Mouse (Mus musculus) E14TG2a.4 (cell line): ENCODE measurements around the gene Mlip.

Experiments
- H3K27me3 ChIP-seq: 2 replicates; pipeline ENCODE4 v1.6.1; 2014; ENCODE audit warnings: low read length, control low read depth; ENCODE audit not compliant: insufficient read depth
- H3K36me3 ChIP-seq: 2 replicates; pipeline ENCODE4 v1.6.1; 2014; ENCODE audit warnings: low read length, control low read depth; ENCODE audit not compliant: insufficient read depth
- H3K4me1 ChIP-seq: replicated peaks from 2 replicates; pipeline ENCODE4 v1.6.1; 2014; ENCODE audit warnings: low read depth, low read length, control low read depth
- H3K4me3 ChIP-seq: replicated peaks from 2 replicates; pipeline ENCODE4 v1.5.1; 2014; ENCODE audit warnings: mild to moderate bottlenecking, low read length
- H3K9me3 ChIP-seq: 2 replicates; pipeline ENCODE4 v1.6.1; 2014; ENCODE audit warnings: low read length, control low read depth
- CTCF ChIP-seq: conservative IDR thresholded peaks from 2 replicates; pipeline ENCODE4 v1.5.1; 2014; ENCODE audit warnings: low read length
- NANOG ChIP-seq: IDR thresholded peaks from 2 replicates; pipeline ENCODE4 v1.6.1; 2014; ENCODE audit warnings: borderline replicate concordance, low read length, mixed read lengths
- POU5F1 ChIP-seq: IDR thresholded peaks from 2 replicates; pipeline ENCODE4 v1.6.1; 2014; ENCODE audit warnings: low read length, borderline replicate concordance

Mlip gene

DNA sequence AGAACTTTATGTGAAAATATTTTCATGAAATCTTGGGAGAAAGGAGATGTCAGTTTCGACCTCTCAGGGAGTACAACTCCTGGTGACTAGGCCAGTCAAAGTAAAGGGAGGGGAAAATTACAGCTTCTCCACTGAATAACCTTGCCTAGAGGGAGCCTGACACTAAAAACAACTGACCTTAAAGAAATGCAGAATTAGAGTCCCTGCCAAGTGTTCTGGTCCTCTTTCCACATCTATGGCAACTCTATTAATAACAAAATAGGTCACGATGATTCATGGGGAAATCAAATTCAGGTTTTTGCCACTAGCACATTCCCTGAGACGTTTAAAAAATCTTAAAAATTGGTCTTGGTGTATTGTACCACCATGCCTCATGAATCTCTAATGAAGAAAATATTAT is 34.4 kb downstream of the Mlip start:
- H3K27me3 ChIP-seq, result no peaks in the 10 kb centered on the region
- TF ChIP-seq POU5F1 (no peak), CTCF (no peak), NANOG (no peak)

DNA sequence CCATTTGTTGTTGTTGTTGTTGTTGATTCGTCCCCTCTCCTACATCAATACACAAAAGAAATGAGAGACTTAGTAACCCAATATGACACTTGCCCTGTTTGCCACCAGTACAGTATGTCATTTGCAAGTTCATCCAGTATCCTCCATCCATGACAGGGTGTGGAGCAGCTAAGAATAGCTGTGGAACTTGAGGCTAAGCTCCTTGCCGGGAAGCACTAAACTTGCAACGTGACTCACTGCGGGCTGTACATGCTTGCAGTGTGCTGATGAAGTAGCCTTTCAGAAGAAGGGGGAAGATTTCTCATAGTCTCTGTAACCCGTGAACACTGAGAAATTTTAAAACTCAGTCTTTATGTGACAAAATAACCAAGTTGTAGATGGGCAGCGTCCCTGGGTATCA is 42.2 kb downstream of the Mlip start:
- H3K36me3 ChIP-seq, result no peaks in the 10 kb centered on the region
- TF ChIP-seq CTCF, result no peak
- TF ChIP-seq POU5F1, result no peak
- TF ChIP-seq NANOG, result no peak

More for the DNA sequence above, 34.4 kb downstream of the Mlip start:
- Histone ChIP-seq H3K4me1 (no peaks in the 10 kb centered on the region), H3K4me3 (no peak overlapping the region), H3K36me3 (no peaks in the 10 kb centered on the region), H3K9me3 (peaks cover 6% of the 10 kb centered on the region)

DNA sequence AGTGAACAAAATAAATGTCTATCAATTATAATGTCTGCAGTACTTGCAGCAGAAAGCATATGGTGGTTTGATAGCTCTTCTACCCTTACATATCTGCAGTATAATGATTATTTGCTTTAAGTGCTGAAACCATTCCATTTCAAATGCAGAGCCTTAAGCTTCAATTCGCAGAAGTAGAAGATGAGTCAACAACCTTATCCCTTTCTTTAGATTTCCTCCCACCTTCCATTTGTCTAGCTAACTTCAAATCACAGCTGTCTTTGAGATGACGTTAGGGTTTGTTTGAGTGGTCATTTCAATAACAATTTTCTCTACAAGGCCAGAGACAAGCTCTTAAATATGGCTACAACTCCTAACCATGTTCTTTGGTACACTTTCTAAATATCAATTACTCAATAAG is 47.4 kb downstream of the Mlip start:
- TF ChIP-seq POU5F1 (no peak), NANOG (no peak), CTCF (no peak)
- Histone ChIP-seq H3K4me1 (no peaks in the 10 kb centered on the region), H3K4me3 (no peak overlapping the region), H3K36me3 (no peaks in the 10 kb centered on the region), H3K9me3 (no peaks in the 10 kb centered on the region), H3K27me3 (no peaks in the 10 kb centered on the region)

More for the DNA sequence above, 42.2 kb downstream of the Mlip start:
- Histone ChIP-seq H3K27me3 (no peaks in the 10 kb centered on the region), H3K9me3 (no peaks in the 10 kb centered on the region), H3K4me3 (no peak overlapping the region), H3K4me1 (no peaks in the 10 kb centered on the region)

DNA sequence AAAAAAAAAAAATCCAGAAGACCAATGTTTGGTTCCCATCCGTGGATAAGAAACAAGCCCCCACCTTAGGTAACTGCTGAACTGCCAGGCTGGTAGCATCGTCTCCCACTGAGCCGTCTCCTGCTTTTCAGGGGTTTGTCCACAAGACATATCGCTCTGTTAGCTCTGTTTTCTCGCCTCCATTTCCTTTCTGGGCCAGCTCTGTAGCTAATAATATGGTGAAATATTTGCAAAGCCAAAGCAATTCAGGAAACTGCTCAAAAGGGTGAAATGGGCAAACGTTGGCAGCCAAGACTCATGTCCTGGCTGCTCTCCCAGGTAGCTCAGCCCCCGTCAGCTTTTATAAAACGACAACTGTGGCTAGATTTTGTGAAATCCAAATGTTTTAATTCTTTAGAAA is 50.4 kb downstream of the Mlip start:
- TF ChIP-seq NANOG, result no peak
- no peak for TF ChIP-seq CTCF
- TF ChIP-seq POU5F1, result no peak

DNA sequence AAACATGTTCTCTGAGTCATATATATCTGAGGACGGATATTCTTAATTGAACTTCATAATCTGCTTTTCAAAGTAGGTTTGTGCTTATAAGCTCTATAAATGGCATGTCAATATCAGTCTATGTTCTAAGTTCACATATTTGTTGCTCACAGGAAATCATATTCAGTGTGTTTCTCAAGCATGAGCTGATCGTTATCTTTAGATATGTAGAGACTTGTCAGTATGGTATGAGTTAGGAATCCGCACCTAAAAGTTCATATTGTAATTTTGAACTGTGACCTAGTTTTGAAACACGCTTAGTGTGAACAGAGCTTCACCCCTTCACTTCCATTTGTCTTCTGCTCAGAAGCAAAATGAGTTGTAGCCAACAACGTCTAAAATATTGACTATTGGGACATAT is 64.8 kb downstream of the Mlip start:
- Histone ChIP-seq H3K4me3 (no peak overlapping the region), H3K36me3 (no peaks in the 10 kb centered on the region), H3K27me3 (no peaks in the 10 kb centered on the region), H3K9me3 (no peaks in the 10 kb centered on the region), H3K4me1 (no peaks in the 10 kb centered on the region)
- no peak for TF ChIP-seq NANOG
- no peak for TF ChIP-seq POU5F1
- no peak for TF ChIP-seq CTCF

More for the DNA sequence above, 50.4 kb downstream of the Mlip start:
- Histone ChIP-seq H3K4me1 (no peaks in the 10 kb centered on the region), H3K4me3 (no peak overlapping the region), H3K27me3 (no peaks in the 10 kb centered on the region), H3K9me3 (no peaks in the 10 kb centered on the region), H3K36me3 (no peaks in the 10 kb centered on the region)

DNA sequence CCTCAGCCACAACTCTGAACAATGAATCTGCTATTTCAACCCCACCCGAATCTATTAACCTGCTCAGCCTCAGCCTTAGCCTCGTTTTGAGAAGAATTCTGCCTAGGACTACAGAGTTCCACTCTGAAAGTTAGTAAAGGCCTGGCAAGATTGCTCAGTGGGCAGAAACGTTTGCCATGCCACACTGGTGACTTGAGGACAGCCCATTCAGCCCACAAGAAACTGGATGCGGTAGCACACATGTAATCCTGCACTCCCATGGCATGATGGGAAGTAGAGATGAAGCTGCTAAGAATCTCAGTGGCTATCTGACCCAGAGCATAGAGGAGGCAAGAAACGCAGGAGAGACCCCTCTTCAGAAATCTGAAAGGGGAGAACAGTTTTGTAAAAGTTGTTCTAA is 73.4 kb downstream of the Mlip start:
- H3K27me3 ChIP-seq, result no peaks in the 10 kb centered on the region
- TF ChIP-seq POU5F1 (no peak), CTCF (no peak), NANOG (no peak)

DNA sequence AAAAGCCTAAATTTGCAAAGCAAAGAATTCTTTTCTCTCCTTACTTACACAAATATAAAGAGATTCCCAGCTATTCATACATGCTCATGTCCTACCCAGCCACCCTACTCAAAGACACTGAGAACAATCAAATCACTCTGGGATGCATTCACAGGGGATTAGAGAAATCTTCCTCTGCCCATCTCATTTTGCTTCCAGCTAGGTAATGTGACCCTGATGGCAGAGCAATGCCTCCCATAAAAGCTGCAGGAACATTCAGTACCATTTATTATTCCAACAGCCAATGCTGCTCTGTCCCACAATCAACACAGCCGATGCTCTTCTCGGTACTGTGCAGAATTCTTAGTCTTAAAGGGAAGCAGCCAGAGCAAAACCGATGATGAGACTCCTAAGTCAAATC is 74.7 kb downstream of the Mlip start:
- Histone ChIP-seq H3K4me1 (no peaks in the 10 kb centered on the region), H3K9me3 (no peaks in the 10 kb centered on the region), H3K36me3 (no peaks in the 10 kb centered on the region), H3K4me3 (no peak overlapping the region), H3K27me3 (no peaks in the 10 kb centered on the region)
- TF ChIP-seq POU5F1, result no peak
- TF ChIP-seq NANOG, result no peak
- TF ChIP-seq CTCF, result no peak

More for the DNA sequence above, 73.4 kb downstream of the Mlip start:
- Histone ChIP-seq H3K9me3 (no peaks in the 10 kb centered on the region), H3K36me3 (no peaks in the 10 kb centered on the region), H3K4me1 (no peaks in the 10 kb centered on the region), H3K4me3 (no peak overlapping the region)

DNA sequence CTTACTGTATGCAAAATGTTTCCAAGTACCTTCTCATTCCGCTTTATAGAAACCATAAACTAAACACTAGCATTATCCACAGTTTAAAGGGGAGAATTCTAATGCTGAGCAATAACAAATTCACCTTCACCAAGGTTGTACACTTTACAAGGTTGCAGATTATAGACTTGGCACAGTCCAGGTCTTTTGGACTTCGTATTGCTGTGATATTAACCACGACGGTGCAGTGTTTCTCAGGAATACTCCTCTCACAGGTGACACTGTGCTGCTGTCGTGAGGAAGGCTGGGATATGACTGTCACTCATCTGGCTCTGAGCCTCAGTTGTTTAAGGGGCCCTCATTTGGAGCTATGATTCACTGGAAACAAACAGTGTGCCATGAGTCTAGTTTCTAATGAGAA is 75.5 kb downstream of the Mlip start:
- H3K27me3 ChIP-seq, result no peaks in the 10 kb centered on the region
- no peaks in the 10 kb centered on the region for H3K36me3 ChIP-seq
- H3K4me1 ChIP-seq, result no peaks in the 10 kb centered on the region
- no peak overlapping the region for H3K4me3 ChIP-seq
- TF ChIP-seq POU5F1 (no peak), CTCF (no peak), NANOG (no peak)
- no peaks in the 10 kb centered on the region for H3K9me3 ChIP-seq

DNA sequence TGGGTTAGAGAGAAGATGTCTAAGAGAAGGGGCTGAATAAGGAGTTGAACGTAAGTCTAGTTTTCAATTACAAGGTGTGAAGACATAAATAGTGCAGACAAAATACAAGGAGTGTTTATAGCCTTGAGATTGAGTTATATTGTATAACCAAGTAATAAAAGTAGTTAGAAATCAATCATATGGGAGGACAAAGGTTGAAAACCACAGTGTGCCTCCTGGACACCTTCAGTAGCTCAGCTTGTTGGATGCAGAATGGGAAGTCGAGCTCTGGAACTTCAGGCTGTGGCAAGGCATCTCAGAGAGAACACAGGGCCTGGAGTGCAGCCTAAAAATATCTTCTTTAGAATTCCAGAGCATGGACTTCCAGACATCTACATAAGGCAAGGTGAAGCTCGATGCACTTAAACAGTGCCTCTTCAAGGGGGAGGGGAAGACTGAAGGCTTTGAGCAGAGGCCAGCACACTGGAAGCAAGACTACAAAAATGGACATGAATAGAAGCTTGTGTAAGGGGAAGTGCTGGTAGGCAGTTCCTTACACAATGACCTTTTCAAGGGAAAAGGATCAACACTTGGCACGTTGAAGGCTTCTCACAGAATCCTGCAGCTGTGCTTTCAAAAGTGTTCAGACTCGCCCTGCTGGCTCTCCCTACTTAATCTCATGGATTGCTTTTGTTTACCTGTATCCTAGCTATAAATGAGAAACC is 76.2 kb downstream of the Mlip start:
- no peaks in the 10 kb centered on the region for H3K4me1 ChIP-seq
- no peaks in the 10 kb centered on the region for H3K27me3 ChIP-seq
- TF ChIP-seq CTCF (no peak), NANOG (no peak), POU5F1 (no peak)
- H3K36me3 ChIP-seq, result no peaks in the 10 kb centered on the region
- H3K4me3 ChIP-seq, result no peak overlapping the region
- H3K9me3 ChIP-seq, result no peaks in the 10 kb centered on the region
